Mouse (Mus musculus): ENCODE measurements around the gene 2900026A02Rik.

DNA sequence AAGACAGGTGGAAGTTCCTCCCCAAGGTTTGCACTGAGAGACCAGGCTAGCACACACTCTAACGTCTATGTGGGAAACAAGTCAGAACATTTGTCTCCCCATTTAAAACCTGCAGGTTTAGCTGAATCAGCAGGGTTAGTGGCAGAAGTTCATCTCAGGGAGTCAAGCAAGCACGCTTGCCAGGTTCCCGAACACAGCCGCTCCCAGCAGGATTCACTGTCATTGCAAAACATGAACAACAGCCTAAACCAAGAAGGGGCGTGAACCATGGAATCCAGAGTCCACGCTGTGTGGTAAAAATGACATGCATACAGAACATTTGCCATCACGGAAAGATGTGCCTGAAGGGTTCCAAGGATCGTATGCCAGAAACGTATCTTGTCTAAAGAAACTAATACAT lies 116.0 kb downstream of the 2900026A02Rik start:
- TF ChIP-seq UBTF (IDR thresholded peaks at IDR 0.05; ENCODE audit: borderline replicate concordance, insufficient read depth, low read depth, low read length) (no peak), POLR2AphosphoS2 (IDR thresholded peaks at IDR 0.05; ENCODE audit: low read length) (no peak), CTCF (IDR thresholded peaks at IDR 0.05 in 2 of 3, conservative IDR thresholded peaks at IDR 0.05 in 1 of 3; ENCODE audit: control insufficient read depth in 1 of 3, insufficient read depth in 1 of 3, low read depth in 2 of 3, low read length in 3 of 3, poor library complexity in 1 of 3, severe bottlenecking in 1 of 3) (no peak), POLR2A (IDR thresholded peaks at IDR 0.05; ENCODE audit: control insufficient read depth in 1 of 2, insufficient read depth in 1 of 2, low read depth in 1 of 2, low read length in 2 of 2, poor library complexity in 1 of 2) (no peak), CHD1 (IDR thresholded peaks at IDR 0.05; ENCODE audit: low read depth, low read length) (no peak), USF1 (IDR thresholded peaks at IDR 0.05; ENCODE audit: low read depth, low read length) (no peak), EP300 (IDR thresholded peaks at IDR 0.05; ENCODE audit: low read depth in 1 of 2, low read length in 2 of 2) (no peak), TAL1 (IDR thresholded peaks at IDR 0.05; ENCODE audit: low read length) (no peak), MEF2A (IDR thresholded peaks at IDR 0.05; ENCODE audit: extremely low read depth, insufficient replicate concordance, low read depth, low read length, poor library complexity, severe bottlenecking) (no peak), RCOR1 (IDR thresholded peaks at IDR 0.05; ENCODE audit: low read depth, low read length) (no peak)
